Mouse (Mus musculus): ENCODE measurements at regions not wholly inside any gene's neighbourhood (a gene's known extent, or its start where the extent isn't known, plus 50 kb on each side); places are given as distances from the start of the nearest gene placed in this dataset.

DNA sequence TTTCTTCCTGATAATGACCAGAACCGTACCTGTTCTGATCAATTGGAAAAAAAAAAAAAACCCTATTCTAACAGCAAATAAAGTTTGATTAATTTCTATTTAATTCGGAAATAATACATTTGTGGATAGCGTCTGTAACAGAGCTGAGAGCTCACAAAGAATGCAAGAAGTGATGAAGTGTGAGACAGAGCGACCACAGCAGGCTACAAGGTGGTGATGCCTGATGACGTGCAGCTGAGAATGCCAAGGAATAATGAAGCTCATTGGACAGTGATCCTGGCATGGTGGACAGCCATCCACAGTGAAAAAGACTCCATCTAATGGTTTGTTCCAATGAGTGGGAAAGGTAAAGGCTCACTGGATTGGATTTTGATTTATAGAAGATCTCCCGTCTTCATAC lies 111.2 kb upstream of the Hand2 start:
- no peaks in the 10 kb centered on the region for H3K4me1 ChIP-seq (ENCODE audit: control insufficient read depth, insufficient read depth, low read length)
- no peak overlapping the region for H3K4me3 ChIP-seq (replicated peaks; ENCODE audit: extremely low read depth, low read depth, low read length)
- TF ChIP-seq POLR2A (IDR thresholded peaks at IDR 0.05; ENCODE audit: borderline replicate concordance, extremely low read depth, low read depth, low read length) (no peak), CTCF (IDR thresholded peaks at IDR 0.05; ENCODE audit: insufficient read depth, low read length) (no peak)
- 65% methylated on average over 6 of the region's 6 CpGs for WGBS
- no peak for DNase-seq

DNA sequence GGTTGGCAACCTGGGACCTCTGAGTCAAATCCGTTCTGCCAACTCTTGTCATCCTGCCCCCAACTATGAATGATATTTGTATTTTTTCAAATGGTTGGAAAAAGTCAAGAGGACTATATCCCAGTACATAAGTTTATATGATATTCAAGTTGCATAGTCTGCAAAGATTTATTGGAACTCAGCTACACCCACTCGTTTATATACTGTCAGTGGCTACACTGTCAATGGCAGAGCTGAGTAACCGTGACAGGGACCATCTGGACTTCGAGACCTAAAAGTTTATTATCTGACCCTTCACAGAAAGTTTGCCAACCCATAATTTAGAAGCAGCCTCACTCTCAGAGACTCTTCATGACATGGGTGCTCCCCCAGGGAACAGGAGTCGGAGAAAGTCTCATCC lies 107.7 kb upstream of the Hand2 start:
- Histone ChIP-seq H3K4me3 (replicated peaks; ENCODE audit: extremely low read depth, low read depth, low read length) (no peak overlapping the region), H3K4me1 (ENCODE audit: control insufficient read depth, insufficient read depth, low read length) (no peaks in the 10 kb centered on the region)
- DNase-seq: no peak
- WGBS: 61% methylated on average over 5 of the region's 5 CpGs
- TF ChIP-seq POLR2A (IDR thresholded peaks at IDR 0.05; ENCODE audit: borderline replicate concordance, extremely low read depth, low read depth, low read length): no peak
- no peak for TF ChIP-seq CTCF (IDR thresholded peaks at IDR 0.05; ENCODE audit: insufficient read depth, low read length)

GRCm38 (mm10) chr8:57213982-57214930 lies 106.5 kb upstream of the Hand2 start:
- TF ChIP-seq POLR2A (IDR thresholded peaks at IDR 0.05; ENCODE audit: borderline replicate concordance, extremely low read depth, low read depth, low read length) (no peak), CTCF (IDR thresholded peaks at IDR 0.05; ENCODE audit: insufficient read depth, low read length) (no peak)
- H3K4me3 ChIP-seq (replicated peaks; ENCODE audit: extremely low read depth, low read depth, low read length): no peak overlapping the region
- no peak for DNase-seq
- no peaks in the 10 kb centered on the region for H3K4me1 ChIP-seq (ENCODE audit: control insufficient read depth, insufficient read depth, low read length)
- WGBS: 54% methylated on average over 31 of the region's 31 CpGs

GRCm38 (mm10) chr8:57230594-57230993 lies 90.2 kb upstream of the Hand2 start:
- H3K4me1 ChIP-seq (ENCODE audit: control insufficient read depth, insufficient read depth, low read length): no peaks in the 10 kb centered on the region
- TF ChIP-seq POLR2A (IDR thresholded peaks at IDR 0.05; ENCODE audit: borderline replicate concordance, extremely low read depth, low read depth, low read length) (no peak), CTCF (IDR thresholded peaks at IDR 0.05; ENCODE audit: insufficient read depth, low read length) (no peak)
- no peak for DNase-seq
- H3K4me3 ChIP-seq (replicated peaks; ENCODE audit: extremely low read depth, low read depth, low read length): no peak overlapping the region
- 73% methylated on average over 4 of the region's 4 CpGs for WGBS

DNA sequence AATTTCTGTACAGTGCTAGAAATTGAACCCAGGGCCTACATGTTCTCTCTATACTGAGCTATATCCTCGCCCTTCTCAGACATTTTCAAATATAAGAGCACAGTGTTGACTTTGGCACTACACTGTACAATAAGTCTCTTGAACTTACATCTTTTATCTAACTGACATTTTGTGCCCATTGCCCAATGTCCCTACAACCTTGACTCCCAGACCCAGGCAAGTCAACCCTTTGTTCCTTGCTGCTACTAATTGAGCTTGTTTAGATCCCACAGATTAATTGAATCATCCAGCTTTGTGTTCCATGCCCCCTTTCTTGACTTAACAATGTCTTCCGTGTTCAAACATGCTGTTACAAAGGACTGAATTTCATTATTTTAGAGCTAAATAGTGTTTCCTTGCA lies 78.5 kb upstream of the Hand2 start:
- no peak for DNase-seq
- 67% methylated on average over 2 of the region's 2 CpGs for WGBS
- TF ChIP-seq POLR2A (IDR thresholded peaks at IDR 0.05; ENCODE audit: borderline replicate concordance, extremely low read depth, low read depth, low read length) (no peak), CTCF (IDR thresholded peaks at IDR 0.05; ENCODE audit: insufficient read depth, low read length) (no peak)
- Histone ChIP-seq H3K4me3 (replicated peaks; ENCODE audit: extremely low read depth, low read depth, low read length) (no peak overlapping the region), H3K4me1 (ENCODE audit: control insufficient read depth, insufficient read depth, low read length) (no peaks in the 10 kb centered on the region)

DNA sequence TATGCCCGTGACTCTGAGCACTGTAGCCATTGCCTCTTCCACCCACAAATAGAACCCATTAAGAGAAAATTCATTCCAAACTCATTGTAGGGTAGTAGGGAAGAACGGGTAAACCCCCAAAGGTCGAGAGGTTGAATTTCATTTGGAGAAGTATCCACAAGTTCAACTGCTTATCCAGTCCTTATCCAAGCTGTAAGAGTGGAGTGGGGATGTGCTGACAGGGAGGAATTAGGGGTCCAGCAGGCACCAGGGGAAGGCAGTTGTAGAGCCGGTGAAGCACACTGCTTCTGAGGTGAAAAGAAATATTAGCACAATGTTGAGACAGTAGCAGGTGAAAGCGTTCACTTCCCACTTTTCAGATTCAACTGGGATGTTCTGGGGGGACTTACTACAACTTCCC lies 71.7 kb upstream of the Hand2 start:
- WGBS: 59% methylated on average over 5 of the region's 5 CpGs
- H3K4me3 ChIP-seq (replicated peaks; ENCODE audit: extremely low read depth, low read depth, low read length): no peak overlapping the region
- TF ChIP-seq CTCF (IDR thresholded peaks at IDR 0.05; ENCODE audit: insufficient read depth, low read length): no peak
- TF ChIP-seq POLR2A (IDR thresholded peaks at IDR 0.05; ENCODE audit: borderline replicate concordance, extremely low read depth, low read depth, low read length): no peak
- no peaks in the 10 kb centered on the region for H3K4me1 ChIP-seq (ENCODE audit: control insufficient read depth, insufficient read depth, low read length)
- DNase-seq: no peak
